Mouse (Mus musculus) neutrophil, adult 65 days (primary cell): ENCODE data around the gene Gm3488. TPM values are rescaled to one million over a fixed set of nuclear protein-coding genes. Genes with fewer than 3 reads are reported as not detected.

Experiments
- total RNA-seq: library from RNA; stranded (reverse); gene quantifications from 2 replicates; pipeline ENCODE4 v1.2.4, GENCODE M21; 2023

Gm3488 gene
- not detected in 2 replicates for total RNA-seq

DNA sequence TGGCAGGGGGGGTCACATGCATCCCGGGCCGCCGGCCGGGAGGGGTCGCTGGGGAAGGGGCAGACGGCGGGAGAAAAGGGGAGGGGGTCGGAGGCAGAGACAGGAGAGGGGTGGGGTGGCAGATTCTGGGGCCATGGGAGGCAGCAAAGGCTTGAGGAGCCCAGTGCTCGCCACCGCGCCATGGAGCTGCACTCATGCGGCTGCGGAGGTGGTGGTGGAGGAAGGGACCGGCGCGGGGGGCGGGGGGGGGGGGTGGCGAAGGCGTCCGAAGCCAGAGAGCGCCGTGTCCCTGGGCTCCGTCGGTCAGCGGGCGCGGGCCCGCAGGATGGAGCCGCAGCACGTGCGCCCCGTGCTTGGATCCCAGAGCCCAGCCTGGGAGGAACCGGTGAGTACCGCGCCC lies at the start of gene Gm3488:
Gm3488 (plus strand) TSS at position 301 of the 400 bp plus-strand sequence.

DNA sequence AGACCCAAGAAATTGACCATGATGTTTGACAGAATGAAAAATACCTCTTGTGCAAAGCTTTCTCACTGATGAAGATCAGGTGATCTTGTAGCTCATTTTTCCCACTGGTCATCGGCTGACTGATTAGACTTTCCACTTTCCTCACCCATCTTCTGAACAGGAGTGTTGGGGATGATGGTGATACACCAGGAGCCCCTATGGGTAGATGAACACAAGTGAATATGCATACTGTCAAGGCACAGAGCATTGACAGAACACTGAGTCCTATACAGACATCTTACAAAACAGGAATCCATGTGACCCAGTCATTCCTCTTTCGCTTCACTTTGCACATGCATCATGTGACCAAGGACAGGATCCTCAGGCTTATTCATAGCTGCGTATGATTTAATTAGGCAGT lies 46.1 kb upstream of the Gm3488 start, which contains the start of gene Gm3194:
Gm3194 (minus strand) TSS at position 101 of the 400 bp plus-strand sequence.

DNA sequence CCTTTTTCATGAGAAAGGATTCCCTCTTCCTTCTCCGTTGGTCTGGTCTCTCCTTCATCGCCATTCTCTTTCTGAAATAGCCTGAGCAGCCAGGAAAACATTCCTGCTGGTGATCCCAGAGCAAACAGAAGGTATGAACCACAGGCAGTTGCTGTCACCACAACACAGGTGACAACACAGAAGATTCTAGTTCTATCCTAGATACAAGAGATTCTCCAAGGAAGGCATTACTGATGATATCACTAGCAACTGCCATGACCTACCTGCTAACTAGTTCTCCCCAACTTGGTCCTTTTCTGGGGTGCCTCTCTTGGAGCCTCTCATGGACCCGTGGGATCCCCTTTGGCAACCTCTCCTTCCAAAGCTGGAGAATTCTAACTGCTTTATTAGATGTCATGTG lies 23.7 kb upstream of the Gm3488 start, which contains the start of gene Gm8246:
Gm8246 (minus strand) TSS at position 101 of the 400 bp plus-strand sequence.

GRCm38 (mm10) chr14:5483907-5484306 lies 17.6 kb upstream of the Gm3488 start, which contains the start of gene Gm3187:
TSS of gene Gm3187 (plus strand) at chr14:5484207.

GRCm38 (mm10) chr14:5538196-5538595 lies 36.7 kb downstream of the Gm3488 start, which contains the start of gene Gm3532:
TSS of gene Gm3532 (plus strand) at chr14:5538496.

Other genes starting within 250 kb of the Gm3488 start
- gene Gm3526, start 241.1 kb upstream of the Gm3488 start, total RNA-seq, result not detected in 2 replicates
- not detected in 2 replicates for gene Gm3542, start 166.7 kb upstream of the Gm3488 start, total RNA-seq
- not detected in 2 replicates for gene Gm3500, start 112.6 kb upstream of the Gm3488 start, total RNA-seq
- gene Gm3194, start 46.2 kb upstream of the Gm3488 start, total RNA-seq, result not detected in 2 replicates
- gene Gm8246, start 23.8 kb upstream of the Gm3488 start, total RNA-seq, result not detected in 2 replicates
- gene Gm3187, start 17.5 kb upstream of the Gm3488 start, total RNA-seq, result not detected in 2 replicates
- gene Gm3532, start 36.8 kb downstream of the Gm3488 start, total RNA-seq, result not detected in 2 replicates
- not detected in 2 replicates for gene Gm8265, start 131.4 kb downstream of the Gm3488 start, total RNA-seq
- not detected in 2 replicates for gene Gm9603, start 185.8 kb downstream of the Gm3488 start, total RNA-seq
- not detected in 2 replicates for gene Gm3373, start 239.9 kb downstream of the Gm3488 start, total RNA-seq